ENCODE assay signal across 9 mouse cellular contexts in the genomic region with DNA sequence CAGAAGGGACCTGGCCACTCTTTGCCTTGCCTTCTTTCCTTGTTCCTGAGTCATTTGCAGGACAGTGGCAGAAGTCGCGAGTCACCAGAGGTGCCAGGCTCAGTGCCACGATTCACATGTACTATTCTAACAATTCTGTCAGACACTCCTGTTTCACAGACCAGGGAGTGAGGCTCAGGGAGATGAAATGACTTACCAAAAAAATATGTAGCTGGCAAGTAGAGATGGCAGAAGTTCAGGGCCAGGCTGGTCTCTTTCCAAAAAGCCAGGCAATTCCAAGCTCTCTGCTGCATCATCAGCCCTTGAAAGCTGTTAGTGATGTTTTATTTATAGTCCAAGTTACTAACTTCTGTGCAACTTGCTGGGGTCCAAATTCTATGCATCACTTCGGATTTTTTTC.
DNase-seq lines count a peak whose midpoint lies in the region; ATAC-seq and TF ChIP-seq lines count a peak whose summit lies in the region.
"Had no signal": no experiment of that assay in that cellular context is flagged by ENCODE, and none has a peak within 500 bp of the region (broad histone marks: within the 10 kb centered on the region; RNA-seq: fewer than 3 reads in every experiment).

No protein-coding gene starts in this region.

- ATAC-seq in hindbrain, postnatal 0 days = no peak
- no peak for ATAC-seq in monocyte, adult 5-6 weeks (replicated peaks; ENCODE audit: insufficient number of reproducible peaks, low FRiP score, low TSS enrichment, poor library complexity, severe bottlenecking)

- no peaks in the 10 kb centered on the region for H3K36me3 ChIP-seq in hindbrain, postnatal 0 days (ENCODE audit: insufficient read depth, low read length)
- H3K36me3 ChIP-seq: limb, embryonic 13.5 days had no signal

- peak; percentile 24 to 52 for DNase-seq in cerebellum, adult 2 months
- DNase-seq in cerebellum, adult 9-10 months = no peak
- DNase-seq in ovary, adult 18-20 months (ENCODE audit: low spot score) = peak; percentile 25
- no peak for DNase-seq in ovary, postnatal 10 days (ENCODE audit: low spot score)
- DNase-seq in hindbrain, postnatal 0 days (ENCODE audit: low spot score) = peak; percentile 14
- DNase-seq in lung, postnatal 10 days = peak; percentile 49
- DNase-seq in testis, postnatal 10 days (ENCODE audit: low spot score) = no peak

- H3K27me3 ChIP-seq in cerebellum, adult 2 months (ENCODE audit: control insufficient read depth, insufficient read depth, low read length) = no peaks in the 10 kb centered on the region
- no peaks in the 10 kb centered on the region for H3K27me3 ChIP-seq in hindbrain, postnatal 0 days (ENCODE audit: insufficient read depth, low read length)
- H3K27me3 ChIP-seq: limb, embryonic 13.5 days had no signal

- H3K9ac ChIP-seq in hindbrain, postnatal 0 days (replicated peaks; ENCODE audit: low read length) = no peak overlapping the region
- H3K9ac ChIP-seq: limb, embryonic 13.5 days had no signal

- H3K4me3 ChIP-seq in cerebellum, adult 2 months (replicated peaks; ENCODE audit: insufficient read depth, low read depth, low read length) = no peak overlapping the region
- H3K4me3 ChIP-seq in hindbrain, postnatal 0 days (ENCODE audit: low read length) = no peak overlapping the region
- H3K4me3 ChIP-seq: limb, embryonic 13.5 days had no signal

- no peak for TF ChIP-seq POLR2A in cerebellum, adult 2 months (IDR thresholded peaks at IDR 0.05; ENCODE audit: borderline replicate concordance, insufficient read depth, low read length)

- WGBS in cerebellum, adult 2 months = 12% methylated on average over 4 of the region's 4 CpGs
- WGBS in hindbrain, postnatal 0 days = 43% methylated on average over 4 of the region's 4 CpGs

- H3K27ac ChIP-seq in cerebellum, adult 2 months (ENCODE audit: insufficient read depth, low read length) = no peak overlapping the region
- 0 out of 2 replicates have a peak overlapping the region, but pooled peaks have one; percentile 11 for H3K27ac ChIP-seq in hindbrain, postnatal 0 days
- H3K27ac ChIP-seq: limb, embryonic 13.5 days had no signal

- no peaks in the 10 kb centered on the region for H3K9me3 ChIP-seq in hindbrain, postnatal 0 days (ENCODE audit: low read length)
- H3K9me3 ChIP-seq: limb, embryonic 13.5 days had no signal

- peak overlapping the region; percentile 49 for H3K4me2 ChIP-seq in hindbrain, postnatal 0 days (ENCODE audit: low read depth, low read length)

- H3K4me1 ChIP-seq in cerebellum, adult 2 months (ENCODE audit: control insufficient read depth, insufficient read depth, low read length) = 0 out of 2 replicates have a peak, but pooled peaks cover 3% of the 10 kb centered on the region
- no peaks in the 10 kb centered on the region for H3K4me1 ChIP-seq in hindbrain, postnatal 0 days (ENCODE audit: insufficient read depth, low read length)

- TF ChIP-seq CTCF in cerebellum, adult 2 months (IDR thresholded peaks at IDR 0.05; ENCODE audit: borderline replicate concordance, insufficient read depth, low read depth, low read length) = no peak
- TF ChIP-seq CTCF in hindbrain, postnatal 0 days (IDR thresholded peaks at IDR 0.05; ENCODE audit: low read depth) = no peak

Comparison
In these comparisons a context has a peak if more than half of its experiments do, and no peak if none do; other contexts are left out.
1. DNase-seq: peak in cerebellum, adult 2 months (2 of 2), ovary, adult 18-20 months (single experiment), hindbrain, postnatal 0 days (single experiment) and lung, postnatal 10 days (single experiment); none in cerebellum, adult 9-10 months (single experiment), ovary, postnatal 10 days (single experiment) and testis, postnatal 10 days (single experiment).